In genomic region chr2:27389272-27390162, GRCm38 (mm10) we compare ENCODE assay signal across 10 mouse cellular contexts. TPM values are rescaled to one million over a fixed set of nuclear protein-coding genes. Genes with fewer than 3 reads are reported as not detected.
A peak's percentile ranks its signal among the peaks of the same experiment; 100 is the strongest.
DNase-seq lines count a peak whose midpoint lies in the region; ATAC-seq lines count a peak whose summit lies in the region.
"Had no signal": no experiment of that assay in that cellular context is flagged by ENCODE, and none has a peak within 500 bp of the region (broad histone marks: within the 10 kb centered on the region; RNA-seq: fewer than 3 reads in every experiment).

No protein-coding gene starts in this region.

- H3K9ac ChIP-seq in forebrain, embryonic 13.5 days, result no peak overlapping the region
- no peak overlapping the region for H3K9ac ChIP-seq in forebrain, embryonic 14.5 days (ENCODE audit: low read length)
- no peak overlapping the region for H3K9ac ChIP-seq in liver, embryonic 15.5 days
- H3K9ac ChIP-seq in stomach, embryonic 14.5 days (replicated peaks; ENCODE audit: low read depth, low read length), result no peak overlapping the region
- H3K9ac ChIP-seq: limb, embryonic 15.5 days had no signal

- H3K27me3 ChIP-seq in forebrain, embryonic 13.5 days, result no peaks in the 10 kb centered on the region
- no peaks in the 10 kb centered on the region for H3K27me3 ChIP-seq in forebrain, embryonic 14.5 days (replicated peaks; ENCODE audit: control insufficient read depth, insufficient read depth, low read length)
- peaks cover 30% of the 10 kb centered on the region for H3K27me3 ChIP-seq in megakaryocyte, embryonic 14.5 days (replicated peaks)
- H3K27me3 ChIP-seq in liver, embryonic 15.5 days, result no peaks in the 10 kb centered on the region
- no peaks in the 10 kb centered on the region for H3K27me3 ChIP-seq in stomach, embryonic 14.5 days (ENCODE audit: control insufficient read depth, insufficient read depth, low read length)
- H3K27me3 ChIP-seq: limb, embryonic 15.5 days had no signal

- H3K4me2 ChIP-seq in forebrain, embryonic 13.5 days, result no peak overlapping the region
- H3K4me2 ChIP-seq in forebrain, embryonic 14.5 days (ENCODE audit: low read length), result no peak overlapping the region
- peak overlapping the region; percentile 7; the same call in 1 of the 2 replicates for H3K4me2 ChIP-seq in liver, embryonic 15.5 days
- H3K4me2 ChIP-seq in stomach, embryonic 14.5 days (replicated peaks; ENCODE audit: low read depth, low read length), result no peak overlapping the region
- H3K4me2 ChIP-seq: limb, embryonic 15.5 days had no signal

- no peak for DNase-seq in forebrain, embryonic 14.5 days (ENCODE audit: low spot score)
- DNase-seq in layer of hippocampus, postnatal 10 days (ENCODE audit: low spot score in 2 of 2), result no peak
- DNase-seq in cerebellum, adult 9-10 months, result no peak
- DNase-seq: gastrocnemius, postnatal 10 days had no signal

- H3K4me3 ChIP-seq in forebrain, embryonic 13.5 days, result no peak overlapping the region
- H3K4me3 ChIP-seq in forebrain, embryonic 14.5 days (ENCODE audit: low read depth, low read length), result no peak overlapping the region
- H3K4me3 ChIP-seq in megakaryocyte, embryonic 14.5 days (replicated peaks), result peak overlapping the region; percentile 38
- no peak overlapping the region for H3K4me3 ChIP-seq in liver, embryonic 15.5 days (replicated peaks)
- H3K4me3 ChIP-seq in stomach, embryonic 14.5 days (ENCODE audit: low read depth, low read length), result no peak overlapping the region
- H3K4me3 ChIP-seq: limb, embryonic 15.5 days had no signal

- peaks cover 4% of the 10 kb centered on the region for H3K9me3 ChIP-seq in forebrain, embryonic 13.5 days (replicated peaks)
- H3K9me3 ChIP-seq in forebrain, embryonic 14.5 days (replicated peaks; ENCODE audit: control insufficient read depth, low read length), result no peaks in the 10 kb centered on the region
- H3K9me3 ChIP-seq in megakaryocyte, embryonic 14.5 days, result peaks cover 13% of the 10 kb centered on the region
- no peaks in the 10 kb centered on the region for H3K9me3 ChIP-seq in liver, embryonic 15.5 days (replicated peaks)
- no peaks in the 10 kb centered on the region for H3K9me3 ChIP-seq in stomach, embryonic 14.5 days (ENCODE audit: control insufficient read depth, low read depth, low read length)
- H3K9me3 ChIP-seq: limb, embryonic 15.5 days had no signal

- peaks cover 41% of the 10 kb centered on the region for H3K4me1 ChIP-seq in forebrain, embryonic 13.5 days
- peaks cover 22% of the 10 kb centered on the region for H3K4me1 ChIP-seq in forebrain, embryonic 14.5 days (ENCODE audit: control insufficient read depth, insufficient read depth, low read length)
- peaks cover 18% of the 10 kb centered on the region for H3K4me1 ChIP-seq in megakaryocyte, embryonic 14.5 days
- H3K4me1 ChIP-seq in liver, embryonic 15.5 days (replicated peaks), result peaks cover 40% of the 10 kb centered on the region
- H3K4me1 ChIP-seq in stomach, embryonic 14.5 days (ENCODE audit: control insufficient read depth, insufficient read depth, low read length), result peaks cover 29% of the 10 kb centered on the region

- peak; percentile 22; the same call in 1 of the 2 replicates for ATAC-seq in forebrain, embryonic 13.5 days
- no peak for ATAC-seq in forebrain, embryonic 14.5 days
- ATAC-seq in megakaryocyte, adult 5-6 weeks (ENCODE audit: poor library complexity, severe bottlenecking), result no peak
- peak; percentile 29; the same call in 1 of the 2 replicates for ATAC-seq in liver, embryonic 15.5 days (ENCODE audit: insufficient read depth)
- peak; percentile 76 for ATAC-seq in stomach, embryonic 14.5 days (ENCODE audit: insufficient number of reproducible peaks, insufficient read depth, low FRiP score, low read depth)

- WGBS in forebrain, embryonic 13.5 days, result 24% methylated on average over 14 of the region's 14 CpGs
- 32% methylated on average over 14 of the region's 14 CpGs for WGBS in forebrain, embryonic 14.5 days
- WGBS in liver, embryonic 15.5 days (ENCODE audit: insufficient replicate concordance), result 34% methylated on average over 14 of the region's 14 CpGs
- WGBS in stomach, embryonic 14.5 days, result 51% methylated on average over 14 of the region's 14 CpGs

- H3K36me3 ChIP-seq in forebrain, embryonic 13.5 days (ENCODE audit: poor library complexity, severe bottlenecking), result peaks cover 11% of the 10 kb centered on the region; the same call in 1 of the 2 replicates
- no peaks in the 10 kb centered on the region for H3K36me3 ChIP-seq in forebrain, embryonic 14.5 days (ENCODE audit: control insufficient read depth, insufficient read depth, low read length)
- H3K36me3 ChIP-seq in megakaryocyte, embryonic 14.5 days (replicated peaks; ENCODE audit: low read length), result no peaks in the 10 kb centered on the region
- no peaks in the 10 kb centered on the region for H3K36me3 ChIP-seq in liver, embryonic 15.5 days (replicated peaks)
- no peaks in the 10 kb centered on the region for H3K36me3 ChIP-seq in stomach, embryonic 14.5 days (ENCODE audit: control insufficient read depth, insufficient read depth, low read length)
- H3K36me3 ChIP-seq: limb, embryonic 15.5 days had no signal

- H3K27ac ChIP-seq in forebrain, embryonic 13.5 days, result no peak overlapping the region
- H3K27ac ChIP-seq in forebrain, embryonic 14.5 days (ENCODE audit: low read depth, low read length), result no peak overlapping the region
- H3K27ac ChIP-seq in liver, embryonic 15.5 days (replicated peaks), result 0 out of 2 replicates have a peak overlapping the region, but pooled peaks have one; percentile 2
- no peak overlapping the region; the same call in 1 of the 2 replicates for H3K27ac ChIP-seq in stomach, embryonic 14.5 days (ENCODE audit: low read length)
- H3K27ac ChIP-seq: limb, embryonic 15.5 days had no signal

RNA-seq across cellular contexts. Expression of gene Vav2, which starts 37.3 kb away (rescaled TPM):
- 8.7 and 8.8 TPM in 2 replicates for polyA plus RNA-seq in forebrain, embryonic 13.5 days (2015; fragmentation: Nextera tagmentation; extraction: Ambion mirVana)
- polyA plus RNA-seq in forebrain, embryonic 14.5 days (2014; fragmentation: Nextera tagmentation; extraction: Ambion mirVana), result 7.4 and 8.9 TPM in 2 replicates
- 2.8 and 5.5 TPM in 2 replicates for polyA plus RNA-seq in megakaryocyte, embryonic 14.5 days (2012; ENCODE audit: insufficient read depth, low replicate concordance)
- total RNA-seq in megakaryocyte, adult 5-6 weeks (2015), result 5.9 and 8.0 TPM in 2 replicates
- 11.0 and 11.5 TPM in 2 replicates for total RNA-seq in megakaryocyte, adult 5-6 weeks (2017)
- polyA plus RNA-seq in liver, embryonic 15.5 days (2015; fragmentation: Nextera tagmentation; extraction: Ambion mirVana), result 4.7 and 5.8 TPM in 2 replicates
- polyA plus RNA-seq in stomach, embryonic 14.5 days (2014; fragmentation: Nextera tagmentation; extraction: Ambion mirVana), result 7.6 and 8.0 TPM in 2 replicates
- 10 to 100 TPM; 30.3 to 33.4 TPM for total RNA-seq in layer of hippocampus, postnatal 10 days (2021)

RNA-seq across cellular contexts. Expression of gene Brd3os, which starts 52.6 kb away (rescaled TPM):
- polyA plus RNA-seq in forebrain, embryonic 13.5 days (2015; fragmentation: Nextera tagmentation; extraction: Ambion mirVana), result 19.3 and 25.1 TPM in 2 replicates
- 34.3 and 38.1 TPM in 2 replicates for polyA plus RNA-seq in forebrain, embryonic 14.5 days (2014; fragmentation: Nextera tagmentation; extraction: Ambion mirVana)
- 0.51 TPM in 1 of 2 replicates, not detected in the other for polyA plus RNA-seq in megakaryocyte, embryonic 14.5 days (2012; ENCODE audit: insufficient read depth, low replicate concordance)
- total RNA-seq in megakaryocyte, adult 5-6 weeks (2015), result 0.93 TPM in 1 of 2 replicates, not detected in the other
- total RNA-seq in megakaryocyte, adult 5-6 weeks (2017), result 0.11 TPM in 1 of 2 replicates, not detected in the other
- polyA plus RNA-seq in liver, embryonic 15.5 days (2015; fragmentation: Nextera tagmentation; extraction: Ambion mirVana), result 0.48 and 0.50 TPM in 2 replicates
- polyA plus RNA-seq in stomach, embryonic 14.5 days (2014; fragmentation: Nextera tagmentation; extraction: Ambion mirVana), result 11.0 and 11.5 TPM in 2 replicates
- 10 to 100 TPM; 25.3 to 26.6 TPM for total RNA-seq in layer of hippocampus, postnatal 10 days (2021)

Comparison
In these comparisons a context has a peak if more than half of its experiments do, and no peak if none do; other contexts are left out.
1. ATAC-seq: peak in forebrain, embryonic 13.5 days (single experiment), liver, embryonic 15.5 days (single experiment) and stomach, embryonic 14.5 days (single experiment); none in forebrain, embryonic 14.5 days (single experiment) and megakaryocyte, adult 5-6 weeks (single experiment).